In the genomic region with DNA sequence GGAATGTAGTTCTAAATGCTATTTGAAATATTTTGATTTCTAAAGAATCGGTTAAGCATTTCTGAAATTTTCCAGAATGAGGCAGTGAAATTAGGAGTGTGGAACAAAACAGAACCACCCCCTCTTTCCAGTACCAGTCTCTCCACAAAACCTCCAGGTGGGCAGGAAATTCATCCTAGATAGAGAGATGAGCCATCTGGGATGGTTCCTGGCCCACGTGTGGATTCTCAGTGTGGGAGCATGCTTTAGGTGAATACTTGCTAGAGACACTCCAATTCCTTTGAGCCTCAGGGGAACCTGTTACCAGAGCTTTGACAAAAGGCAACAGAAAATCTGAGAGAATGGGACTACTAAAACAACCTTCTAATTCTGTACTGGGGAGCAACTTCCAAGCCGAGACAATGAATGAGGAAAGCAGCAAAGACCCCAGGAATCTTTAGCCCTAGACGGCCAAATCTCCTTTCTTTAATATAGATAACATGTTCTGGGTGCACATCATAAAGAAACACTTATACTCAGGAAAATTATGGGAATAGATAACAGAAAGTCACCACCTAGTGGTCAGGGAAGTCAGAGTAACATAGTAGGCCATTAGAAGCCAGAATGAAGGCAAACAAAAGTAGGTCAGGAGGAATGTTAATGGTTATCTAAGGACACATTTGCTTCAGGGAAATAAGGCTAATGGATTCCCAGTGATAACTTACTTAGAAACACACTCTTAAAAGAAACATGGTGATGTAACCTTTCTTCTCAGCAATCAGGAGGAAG, we compare ENCODE assay signal across 16 mouse cellular contexts. TPM values are rescaled to one million over a fixed set of nuclear protein-coding genes. Genes with fewer than 3 reads are reported as not detected.
A peak's percentile ranks its signal among the peaks of the same experiment; 100 is the strongest.
DNase-seq lines count a peak whose midpoint lies in the region; ATAC-seq and TF ChIP-seq lines count a peak whose summit lies in the region.
"Had no signal": no experiment of that assay in that cellular context is flagged by ENCODE, and none has a peak within 500 bp of the region (broad histone marks: within the 10 kb centered on the region; RNA-seq: fewer than 3 reads in every experiment).

No protein-coding gene starts in this region.

- no peak overlapping the region for H3K4me3 ChIP-seq in liver, adult 2 months (ENCODE audit: insufficient read depth, low read depth, low read length)
- no peak overlapping the region for H3K4me3 ChIP-seq in liver, embryonic 12.5 days
- H3K4me3 ChIP-seq in stomach, postnatal 0 days (ENCODE audit: low read depth, low read length), result no peak overlapping the region
- H3K4me3 ChIP-seq: embryonic facial prominence, embryonic 13.5 days; forebrain, embryonic 13.5 days; megakaryocyte, embryonic 14.5 days had no signal

- H3K4me2 ChIP-seq in liver, embryonic 12.5 days, result no peak overlapping the region
- H3K4me2 ChIP-seq in stomach, postnatal 0 days (replicated peaks; ENCODE audit: low read depth), result no peak overlapping the region
- H3K4me2 ChIP-seq: embryonic facial prominence, embryonic 13.5 days; forebrain, embryonic 13.5 days had no signal

- WGBS in liver, adult 2 months, result 60% methylated on average over 4 of the region's 4 CpGs
- 52% methylated on average over 4 of the region's 4 CpGs for WGBS in liver, embryonic 12.5 days (ENCODE audit: insufficient replicate concordance)
- WGBS in stomach, postnatal 0 days, result 68% methylated on average over 4 of the region's 4 CpGs

- ATAC-seq in frontal cortex, adult (ENCODE audit: low TSS enrichment), result peak; percentile 98
- ATAC-seq in liver, embryonic 12.5 days, result no peak
- ATAC-seq in stomach, postnatal 0 days (ENCODE audit: low FRiP score, low TSS enrichment), result no peak
- ATAC-seq: forebrain, embryonic 13.5 days; inflammation-experienced regulatory T-cells, adult 6 months had no signal

- DNase-seq in frontal cortex, postnatal 25 days (ENCODE audit: low spot score in 2 of 2), result no peak
- peak; percentile 1 for DNase-seq in liver, adult 2 months (ENCODE audit: extremely low read depth, low read depth, low spot score)
- peak; percentile 97 for DNase-seq in cerebellum, adult 9-10 months
- DNase-seq in left cerebral cortex, postnatal 25 days (ENCODE audit: low spot score in 2 of 2), result peak; percentile 27 to 73
- DNase-seq in stomach, postnatal 0 days (ENCODE audit: low spot score), result no peak
- DNase-seq in adrenal gland, adult 18-20 months (ENCODE audit: low spot score in 2 of 2), result no peak
- DNase-seq: heart, adult 11 months; heart, postnatal 10 days; thymus, adult 2 months had no signal

- no peaks in the 10 kb centered on the region for H3K4me1 ChIP-seq in liver, adult 2 months (ENCODE audit: control insufficient read depth, insufficient read depth, low read length)
- no peaks in the 10 kb centered on the region for H3K4me1 ChIP-seq in liver, embryonic 12.5 days
- no peaks in the 10 kb centered on the region for H3K4me1 ChIP-seq in stomach, postnatal 0 days (replicated peaks; ENCODE audit: control insufficient read depth, insufficient read depth)
- H3K4me1 ChIP-seq: embryonic facial prominence, embryonic 13.5 days had no signal

- H3K36me3 ChIP-seq in liver, adult 2 months (ENCODE audit: control insufficient read depth, insufficient read depth, low read length), result no peaks in the 10 kb centered on the region
- no peaks in the 10 kb centered on the region for H3K36me3 ChIP-seq in liver, embryonic 12.5 days
- no peaks in the 10 kb centered on the region for H3K36me3 ChIP-seq in stomach, postnatal 0 days (ENCODE audit: control insufficient read depth, insufficient read depth, low read length)
- H3K36me3 ChIP-seq: embryonic facial prominence, embryonic 13.5 days had no signal

- H3K27me3 ChIP-seq in liver, adult 2 months (ENCODE audit: control insufficient read depth, insufficient read depth, low read length), result no peaks in the 10 kb centered on the region
- H3K27me3 ChIP-seq in liver, embryonic 12.5 days (replicated peaks), result no peaks in the 10 kb centered on the region
- H3K27me3 ChIP-seq in stomach, postnatal 0 days (ENCODE audit: control insufficient read depth, insufficient read depth, low read length), result no peaks in the 10 kb centered on the region
- H3K27me3 ChIP-seq: embryonic facial prominence, embryonic 13.5 days; forebrain, embryonic 13.5 days; megakaryocyte, embryonic 14.5 days had no signal

- H3K27ac ChIP-seq in liver, adult 2 months (replicated peaks; ENCODE audit: insufficient read depth, low read depth, low read length), result no peak overlapping the region
- no peak overlapping the region for H3K27ac ChIP-seq in liver, embryonic 12.5 days
- H3K27ac ChIP-seq in stomach, postnatal 0 days (replicated peaks), result no peak overlapping the region
- H3K27ac ChIP-seq: embryonic facial prominence, embryonic 13.5 days; forebrain, embryonic 13.5 days had no signal

- H3K9me3 ChIP-seq in liver, embryonic 12.5 days (replicated peaks), result no peaks in the 10 kb centered on the region
- no peaks in the 10 kb centered on the region for H3K9me3 ChIP-seq in stomach, postnatal 0 days (ENCODE audit: control insufficient read depth, low read length)
- H3K9me3 ChIP-seq: embryonic facial prominence, embryonic 13.5 days; forebrain, embryonic 13.5 days; megakaryocyte, embryonic 14.5 days had no signal

- no peak for TF ChIP-seq CTCF in liver, adult 2 months (IDR thresholded peaks at IDR 0.05; ENCODE audit: low read depth, low read length)
- no peak for TF ChIP-seq CTCF in stomach, postnatal 0 days (IDR thresholded peaks at IDR 0.05; ENCODE audit: low read depth)

- intact Hi-C loops in left cerebral cortex, postnatal 25 days (cut with DNase I), result loop anchor here (5.0 kb wide), 1 partner anchor 65 kb away; no protein-coding TSS in a partner anchor

- H3K9ac ChIP-seq in liver, adult 2 months (ENCODE audit: low read depth, low read length), result no peak overlapping the region
- no peak overlapping the region for H3K9ac ChIP-seq in liver, embryonic 12.5 days
- H3K9ac ChIP-seq in stomach, postnatal 0 days (ENCODE audit: low read length), result no peak overlapping the region
- H3K9ac ChIP-seq: embryonic facial prominence, embryonic 13.5 days; forebrain, embryonic 13.5 days had no signal

- no peak for TF ChIP-seq POLR2A in liver, adult 2 months (IDR thresholded peaks at IDR 0.05; ENCODE audit: extremely low read depth, insufficient read depth, low read length)

- no peaks in the 10 kb centered on the region for H3K79me2 ChIP-seq in liver, adult 2 months (ENCODE audit: control insufficient read depth, insufficient read depth, low read length)

- TF ChIP-seq EP300 in stomach, postnatal 0 days (optimal IDR thresholded peaks at IDR 0.05), result no peak

RNA-seq across cellular contexts. Expression of gene Olfm3, which starts 58.6 kb away (rescaled TPM):
- total RNA-seq in liver, adult 2 months (2014; rRNA removed), result 1.5 and 2.7 TPM in 2 replicates
- polyA plus RNA-seq in liver, adult 2 months (2012; rRNA removed), result 0.16 and 0.27 TPM in 2 replicates
- not detected in 2 replicates for polyA plus RNA-seq in liver, embryonic 12.5 days (2016; fragmentation: Nextera tagmentation; extraction: Ambion mirVana)
- 10 to 100 TPM; 38.2 to 46.2 TPM for total RNA-seq in left cerebral cortex, postnatal 25 days (2021)
- 0.05 and 0.21 TPM in 2 replicates for polyA plus RNA-seq in stomach, postnatal 0 days (2015; fragmentation: Nextera tagmentation; extraction: Ambion mirVana)
- 1 to 10 TPM; 3.9 to 7.4 TPM for total RNA-seq in adrenal gland, adult 18-20 months (2021)
- total RNA-seq: heart, postnatal 10 days; MEL had no signal
- polyA plus RNA-seq: inflammation-experienced regulatory T-cells, adult 6 months had no signal

Comparison
In these comparisons a context has a peak if more than half of its experiments do, and no peak if none do; other contexts are left out.
1. DNase-seq: peak in liver, adult 2 months (single experiment), cerebellum, adult 9-10 months (single experiment) and left cerebral cortex, postnatal 25 days (2 of 2); none in frontal cortex, postnatal 25 days (0 of 2), stomach, postnatal 0 days (single experiment) and adrenal gland, adult 18-20 months (0 of 2).
2. RNA of gene Olfm3, which starts 58.6 kb away (total RNA-seq): 38.2 to 46.2 TPM in left cerebral cortex, postnatal 25 days; 3.9 to 7.4 TPM in adrenal gland, adult 18-20 months and 1.5 to 2.7 TPM in liver, adult 2 months; every median in the first group is over 4 times any median in the second.